Mouse (Mus musculus): ENCODE results near the gene Ccdc38.

Ccdc38 gene

GRCm38 (mm10) chr10:93611419-93612007 lies 71.1 kb downstream of the Ccdc38 start:
- DNase-seq, result peak in 1 of 2 experiments; percentile 29

- DNase-seq, result no peak
These were observed 74.4 kb downstream of the Ccdc38 start for GRCm38 (mm10) chr10:93614850-93615249.

- DNase-seq, result no peak
These were observed 80.2 kb downstream of the Ccdc38 start for GRCm38 (mm10) chr10:93620438-93621179.

- peak; percentile 84 to 89 for DNase-seq
These were observed 83.3 kb downstream of the Ccdc38 start for GRCm38 (mm10) chr10:93623725-93624124.

- no peak for DNase-seq
These were observed 83.7 kb downstream of the Ccdc38 start for GRCm38 (mm10) chr10:93624151-93624550.

- DNase-seq, result no peak
These were observed 89.9 kb downstream of the Ccdc38 start for GRCm38 (mm10) chr10:93630310-93630709.

- DNase-seq, result no peak
These were observed 91.7 kb downstream of the Ccdc38 start for GRCm38 (mm10) chr10:93632086-93632485.

GRCm38 (mm10) chr10:93633563-93633962 lies 93.1 kb downstream of the Ccdc38 start:
- DNase-seq, result no peak

All from kidney, adult 8-10 months (tissue).